Mouse (Mus musculus) adrenal gland, postnatal 25 days (tissue): ENCODE measurements at regions not wholly inside any gene's neighbourhood (a gene's known extent, or its start where the extent isn't known, plus 50 kb on each side); places are given as distances from the start of the nearest gene placed in this dataset.

Source experiments
- DNase-seq: peaks from one replicate; pipeline ENCODE4 v3.0.0; 2021; ENCODE audit warnings: mixed read lengths

DNA sequence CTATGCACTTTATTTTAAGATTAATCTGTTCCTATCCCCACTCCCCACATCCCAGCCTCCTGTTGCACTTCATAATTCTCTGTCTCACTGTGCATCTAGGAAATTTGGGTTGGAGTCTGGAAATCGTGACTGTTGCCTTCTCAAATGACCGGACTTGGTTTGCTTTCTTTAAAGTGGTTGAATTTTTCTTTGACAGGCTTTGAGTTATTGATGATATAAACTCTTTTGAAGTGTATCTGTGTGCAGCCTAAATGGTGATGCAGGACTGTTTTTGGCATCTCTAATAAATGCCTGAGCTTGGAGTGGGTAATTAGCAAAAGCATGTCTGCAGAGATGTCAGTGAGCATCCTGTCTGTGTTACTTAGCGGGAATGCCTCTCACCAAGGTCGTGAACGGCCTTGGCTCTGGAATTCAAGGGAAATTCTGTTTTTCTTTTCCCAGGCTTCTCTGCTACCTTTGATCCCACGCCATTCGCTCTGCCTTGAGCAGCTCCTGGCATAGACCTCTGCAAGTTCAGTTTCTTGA is 292.8 kb upstream of the Igfbp3 start:
- no peak for DNase-seq

GRCm38 (mm10) chr11:7504651-7505321 is 291.1 kb upstream of the Igfbp3 start:
- DNase-seq: peak; percentile 33

- no peak for DNase-seq
Observed at GRCm38 (mm10) chr11:7502679-7503078, 289.0 kb upstream of the Igfbp3 start.

DNA sequence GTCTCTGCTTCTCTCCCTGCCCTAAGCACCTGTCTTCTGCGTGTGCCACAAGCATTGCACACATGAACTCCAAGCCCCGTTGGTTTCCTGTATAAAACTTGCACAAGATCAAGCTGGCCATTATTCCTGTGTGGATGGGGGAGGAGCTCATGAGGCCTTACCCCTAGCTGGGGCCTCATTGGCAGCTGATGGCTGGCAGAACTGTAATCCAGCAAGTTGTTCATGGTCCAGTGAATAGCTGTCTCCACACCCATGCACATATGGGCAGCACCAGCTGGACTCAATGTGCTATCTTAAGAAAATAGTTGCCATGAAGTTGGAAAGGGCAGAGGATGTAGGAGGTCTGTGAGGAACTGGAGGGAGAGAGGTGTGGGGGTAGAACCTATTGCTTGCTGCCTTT is 288.3 kb upstream of the Igfbp3 start:
- no peak for DNase-seq

DNA sequence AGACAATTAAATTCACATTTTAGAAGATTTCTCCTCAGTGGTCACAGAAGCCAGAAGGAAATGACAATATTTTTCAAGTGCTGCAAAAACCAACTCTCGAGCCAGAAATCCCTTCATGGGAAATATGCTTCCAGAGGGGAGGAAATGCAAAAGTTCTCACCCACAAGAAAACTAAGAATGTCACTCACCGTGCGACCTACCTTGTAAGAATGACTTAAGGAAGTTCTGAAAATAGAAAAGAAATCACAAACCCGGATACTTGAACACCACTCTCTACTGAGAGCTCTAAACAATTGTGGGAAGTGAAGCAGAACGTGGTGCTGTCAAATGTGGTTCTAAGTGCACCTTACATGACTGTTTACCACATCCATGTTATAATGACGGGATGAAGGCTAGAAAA is 284.1 kb upstream of the Igfbp3 start:
- DNase-seq: no peak

GRCm38 (mm10) chr11:7473832-7474545 is 260.3 kb upstream of the Igfbp3 start:
- DNase-seq: no peak

DNA sequence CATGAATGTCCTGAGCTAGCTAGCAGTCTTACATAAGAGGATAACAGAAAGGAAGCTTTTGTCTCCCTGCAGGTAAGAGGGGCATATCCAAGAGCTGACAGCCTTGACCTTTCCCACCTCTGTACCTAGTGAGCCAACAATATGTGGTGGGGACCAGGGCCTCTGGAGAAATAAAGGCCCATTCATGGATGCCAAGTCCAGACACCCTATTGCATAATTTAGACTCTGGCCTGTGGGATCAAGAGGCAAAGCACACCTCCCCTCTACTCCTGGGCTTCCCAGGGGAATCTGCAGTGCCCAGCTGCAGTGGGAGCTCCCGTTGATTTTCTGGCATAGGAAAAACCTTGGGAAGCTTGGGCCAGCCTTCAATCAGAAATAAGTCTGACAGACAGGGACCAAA is 251.8 kb upstream of the Igfbp3 start:
- DNase-seq: no peak

DNA sequence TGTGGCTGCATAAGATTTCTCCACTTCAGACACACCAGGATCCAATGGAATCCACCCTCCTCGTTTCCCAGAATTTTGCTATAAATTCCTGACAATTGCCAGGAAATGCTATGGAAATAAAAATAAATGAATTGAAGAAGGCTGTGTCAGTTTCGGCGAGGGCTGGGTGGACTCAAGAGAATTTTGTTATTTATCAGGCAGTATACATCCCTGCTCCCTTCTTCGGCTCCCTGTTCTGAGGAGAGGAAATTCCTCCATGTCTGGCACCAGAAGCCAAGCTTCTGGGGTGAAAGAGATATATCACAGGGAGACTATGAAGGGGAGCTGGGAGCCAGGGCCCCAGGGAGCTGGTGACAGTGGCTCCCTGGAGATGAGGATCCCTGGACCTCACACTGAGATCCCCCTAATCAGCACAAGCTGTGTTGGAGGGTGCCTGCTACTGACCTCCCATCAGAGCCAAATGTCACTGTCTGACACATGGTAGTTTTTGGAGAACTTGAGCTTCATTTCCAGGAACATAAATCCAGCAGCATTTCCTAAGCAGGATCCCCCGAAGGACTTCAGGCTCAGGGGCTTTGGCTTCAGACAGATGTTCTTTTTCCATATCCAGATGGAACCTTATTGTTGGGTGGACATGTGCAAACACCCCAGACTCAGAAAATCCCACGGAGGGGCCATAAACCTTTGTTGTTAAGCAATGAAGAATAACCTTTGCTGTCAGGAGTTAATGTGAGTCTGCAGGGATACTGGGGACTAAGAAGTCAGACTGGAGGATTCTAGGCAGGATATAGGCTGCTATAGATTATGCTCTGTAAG is 248.4 kb upstream of the Igfbp3 start:
- DNase-seq: no peak

- DNase-seq: no peak
Observed at GRCm38 (mm10) chr11:7451756-7452155, 238.0 kb upstream of the Igfbp3 start.

- DNase-seq: no peak
Observed at GRCm38 (mm10) chr11:7444494-7444893, 230.8 kb upstream of the Igfbp3 start.

GRCm38 (mm10) chr11:7439276-7439675 is 225.6 kb upstream of the Igfbp3 start:
- no peak for DNase-seq

DNA sequence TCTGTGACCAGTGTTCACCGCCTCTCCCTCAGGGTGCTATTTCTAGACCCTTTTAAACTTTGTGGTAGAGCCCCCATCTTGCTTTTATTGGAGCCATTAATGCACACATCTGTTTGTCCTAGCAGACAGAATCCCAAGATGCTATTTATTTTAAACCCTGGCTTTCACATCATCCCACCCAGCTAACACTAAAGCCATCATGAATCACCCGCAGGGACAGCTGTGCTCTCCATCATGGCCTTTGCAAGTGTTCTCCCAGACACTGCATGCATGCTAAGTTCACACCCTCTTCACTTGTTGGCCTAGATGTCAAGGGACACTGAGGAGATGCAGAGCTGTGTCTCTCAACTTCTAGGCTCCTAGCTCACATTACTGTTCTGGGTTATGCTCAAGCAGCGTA is 220.9 kb upstream of the Igfbp3 start:
- no peak for DNase-seq

- DNase-seq: no peak
Observed at GRCm38 (mm10) chr11:7427771-7428170, 214.0 kb upstream of the Igfbp3 start.

- no peak for DNase-seq
Observed at GRCm38 (mm10) chr11:7425233-7425632, 211.5 kb upstream of the Igfbp3 start.

- DNase-seq: no peak
Observed at GRCm38 (mm10) chr11:7424082-7424471, 210.4 kb upstream of the Igfbp3 start.

- no peak for DNase-seq
Observed at GRCm38 (mm10) chr11:7423276-7424081, 209.8 kb upstream of the Igfbp3 start.

- DNase-seq: no peak
Observed at GRCm38 (mm10) chr11:7412631-7413030, 198.9 kb upstream of the Igfbp3 start.

GRCm38 (mm10) chr11:7408992-7409391 is 195.3 kb upstream of the Igfbp3 start:
- DNase-seq: no peak

DNA sequence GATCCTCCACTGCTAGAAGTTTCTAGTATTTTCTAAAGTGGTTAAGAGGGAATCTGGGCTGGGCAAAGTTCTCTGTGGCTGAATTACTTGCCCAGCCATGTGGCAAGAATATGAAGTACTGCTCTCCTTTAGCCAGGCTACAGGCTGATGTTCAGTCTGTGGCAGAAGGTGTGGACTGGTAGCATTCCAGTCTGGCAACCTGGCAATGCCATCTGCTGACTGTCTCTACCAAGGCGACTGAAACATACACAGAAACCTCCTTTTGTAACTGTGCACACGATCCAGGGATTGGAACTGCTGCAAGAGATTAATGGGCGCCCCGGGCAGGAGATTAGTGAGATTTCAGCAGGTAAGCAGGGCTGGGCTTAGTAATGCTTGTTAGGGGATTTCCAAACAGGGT is 190.9 kb upstream of the Igfbp3 start:
- DNase-seq: no peak

DNA sequence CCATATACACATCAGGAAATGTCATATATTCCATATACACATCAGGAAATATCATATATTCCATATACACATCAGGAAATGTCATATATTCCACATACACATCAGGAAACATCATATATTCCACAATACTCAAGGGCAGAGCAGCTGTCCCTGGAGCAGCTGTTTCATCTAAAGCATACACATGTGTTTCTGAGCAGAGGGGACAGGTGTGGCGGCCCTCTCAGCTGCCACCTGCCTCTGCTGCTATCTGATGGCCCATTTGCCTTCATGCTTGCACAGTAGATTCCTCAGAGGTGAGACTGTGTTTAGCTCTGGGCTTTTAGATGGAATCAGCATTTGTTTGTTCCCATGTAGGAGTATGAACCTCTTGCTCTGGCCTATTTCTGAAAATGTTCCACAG is 158.1 kb upstream of the Igfbp3 start:
- DNase-seq: no peak

- DNase-seq: no peak
Observed at GRCm38 (mm10) chr11:7361388-7361787, 147.7 kb upstream of the Igfbp3 start.

GRCm38 (mm10) chr11:7348601-7349000 is 134.9 kb upstream of the Igfbp3 start:
- no peak for DNase-seq
